Mouse (Mus musculus): ENCODE results near the gene Dync1i1.

Gene Dync1i1

DNA sequence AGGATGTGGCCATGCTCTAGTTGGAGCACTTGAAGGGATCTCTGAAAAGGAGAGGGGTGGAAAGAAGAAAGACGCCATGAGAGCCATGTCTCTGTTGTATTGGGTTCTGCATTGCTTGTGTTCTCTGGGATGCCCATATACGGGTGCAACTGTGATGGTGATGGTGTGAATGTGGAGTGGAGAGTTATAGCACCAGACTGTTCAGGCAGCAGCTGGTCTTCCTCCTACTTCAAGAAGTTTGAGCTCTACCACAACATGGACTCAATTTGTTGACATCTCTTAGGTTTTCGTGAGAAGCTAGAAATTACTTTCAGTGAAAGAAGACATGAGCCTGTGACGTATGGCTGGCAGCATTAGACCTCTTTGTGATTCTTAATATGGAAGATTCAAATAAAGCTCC is 44.8 kb downstream of the Dync1i1 start:
- DNase-seq (ENCODE audit: low spot score in 2 of 2) = no peak

DNA sequence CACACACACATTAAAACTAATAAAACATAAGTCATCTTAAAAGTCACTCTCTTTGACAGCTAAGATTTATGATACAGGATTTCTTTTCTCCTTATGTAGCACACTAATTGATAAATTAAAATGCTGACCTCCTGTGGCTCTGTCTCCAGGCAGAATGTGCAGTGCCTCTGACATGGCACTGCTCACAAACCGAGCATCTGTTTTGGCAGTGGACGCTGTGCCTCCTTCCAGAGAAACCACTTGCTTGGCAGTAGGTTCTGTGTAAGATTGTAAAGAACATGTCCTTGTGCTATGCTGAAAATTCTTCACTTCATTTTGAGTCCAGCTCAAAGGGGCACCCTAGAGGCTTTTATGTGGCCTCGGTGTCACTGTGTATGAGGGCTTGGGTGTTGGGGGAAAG is 50.0 kb downstream of the Dync1i1 start:
- DNase-seq (ENCODE audit: low spot score in 2 of 2) = no peak

DNA sequence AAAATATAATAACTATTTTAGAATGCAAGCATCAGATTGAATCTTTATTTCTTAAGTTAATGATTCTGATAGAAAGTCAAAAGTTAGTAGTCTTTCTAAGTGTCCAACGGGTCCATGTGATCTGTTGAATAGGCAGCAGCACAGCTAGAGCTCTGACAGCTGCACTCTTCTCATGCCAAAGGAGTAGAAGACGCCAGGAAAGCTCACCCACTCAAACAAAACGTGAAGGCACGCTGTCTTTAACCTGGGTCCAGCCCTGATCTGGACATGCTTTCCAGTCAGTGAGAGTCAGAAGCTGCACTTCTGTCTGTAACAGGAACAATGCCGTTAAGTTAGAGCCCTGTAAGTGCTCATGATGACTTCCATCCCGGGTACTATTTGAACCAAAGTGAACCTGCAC is 56.3 kb downstream of the Dync1i1 start:
- DNase-seq (ENCODE audit: low spot score in 2 of 2) = no peak

DNA sequence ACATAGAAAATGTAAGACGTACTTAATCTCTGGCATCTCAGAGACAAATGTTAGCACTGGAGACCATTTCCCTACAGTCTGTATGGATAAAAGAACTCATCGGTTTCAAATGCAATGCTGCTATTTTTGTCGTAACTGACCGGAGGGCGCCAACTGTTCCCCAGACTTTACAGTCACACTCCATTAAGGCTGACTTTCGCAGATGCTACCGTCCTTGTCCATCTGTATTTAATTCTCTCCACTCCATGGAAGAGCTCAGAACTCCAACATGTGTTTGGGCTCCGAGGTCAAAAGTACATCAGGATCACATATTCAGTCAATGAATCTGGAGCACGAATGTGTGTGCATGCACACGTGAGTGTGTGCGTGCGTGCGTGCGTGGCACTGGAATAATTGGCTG is 58.4 kb downstream of the Dync1i1 start:
- DNase-seq (ENCODE audit: low spot score in 2 of 2) = no peak

DNA sequence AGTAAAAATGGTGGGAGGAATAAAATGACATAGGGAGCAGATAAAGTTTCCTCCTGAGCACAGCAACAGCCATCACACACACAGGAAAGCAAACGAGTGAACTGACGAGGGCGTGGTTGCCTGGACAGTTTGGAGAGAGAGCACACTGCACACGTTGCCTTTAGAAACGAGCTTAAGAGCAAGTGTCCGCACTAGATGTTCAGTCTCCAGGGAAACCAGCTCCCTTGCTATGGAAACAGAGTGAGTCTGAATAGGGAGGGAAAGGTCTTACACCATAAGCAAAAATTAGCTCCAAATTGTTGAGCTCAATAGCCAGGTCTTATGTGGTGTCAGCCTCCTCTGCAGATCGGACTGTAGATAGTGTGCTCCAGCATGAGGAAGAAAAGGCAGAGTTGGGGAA is 65.2 kb downstream of the Dync1i1 start:
- no peak for DNase-seq (ENCODE audit: low spot score in 2 of 2)

DNA sequence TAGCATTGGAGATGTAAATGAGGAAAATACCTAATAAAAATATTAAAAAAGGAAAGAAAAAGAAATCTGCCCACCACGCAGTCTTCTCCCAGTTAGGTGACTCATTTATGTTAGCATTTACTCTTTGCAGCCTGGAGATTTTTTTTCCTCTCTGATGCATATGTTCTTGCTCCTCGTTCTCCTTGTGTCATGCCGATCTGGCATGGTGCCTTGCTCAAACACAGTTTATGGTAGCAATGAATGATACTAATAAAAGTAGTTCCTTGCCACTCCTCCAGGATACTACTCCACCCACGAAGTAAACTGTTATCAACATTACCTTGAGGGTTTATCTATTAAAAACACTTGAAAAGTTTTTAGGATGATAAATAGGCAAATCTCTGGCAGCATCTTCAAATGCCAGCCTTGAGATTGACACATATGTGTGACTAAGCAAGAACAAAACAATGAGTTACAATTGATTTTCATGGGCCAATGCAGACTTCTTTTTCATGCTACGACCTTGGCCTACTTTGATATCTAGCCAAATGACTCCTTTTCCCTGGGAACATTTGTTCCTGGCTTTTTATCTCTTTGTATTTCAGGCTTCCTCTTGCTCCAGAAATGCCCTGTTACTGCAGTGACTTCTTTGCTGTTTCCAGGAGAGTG is 68.8 kb downstream of the Dync1i1 start:
- peak; percentile 46 to 56 for DNase-seq (ENCODE audit: low spot score in 2 of 2)

DNA sequence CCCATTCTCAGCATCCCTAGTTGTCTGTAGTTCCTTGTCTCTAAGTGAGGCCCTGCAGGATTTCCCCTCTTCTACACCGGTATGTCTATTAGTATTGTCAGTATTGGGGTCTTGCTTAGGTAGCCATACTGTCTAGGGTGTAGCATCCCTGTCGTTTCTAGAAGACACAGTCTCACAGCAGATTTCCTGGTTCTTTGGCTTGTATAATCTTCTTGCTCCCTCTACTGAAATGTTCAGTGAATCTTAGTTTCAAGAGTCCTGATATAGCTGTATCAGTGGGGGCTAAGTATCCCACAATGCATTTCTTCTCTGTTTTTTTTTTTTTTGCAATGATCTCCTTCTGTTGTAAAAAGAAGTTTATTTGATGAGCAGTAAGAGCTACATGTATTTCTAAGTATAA is 69.9 kb downstream of the Dync1i1 start:
- no peak for DNase-seq (ENCODE audit: low spot score in 2 of 2)

DNA sequence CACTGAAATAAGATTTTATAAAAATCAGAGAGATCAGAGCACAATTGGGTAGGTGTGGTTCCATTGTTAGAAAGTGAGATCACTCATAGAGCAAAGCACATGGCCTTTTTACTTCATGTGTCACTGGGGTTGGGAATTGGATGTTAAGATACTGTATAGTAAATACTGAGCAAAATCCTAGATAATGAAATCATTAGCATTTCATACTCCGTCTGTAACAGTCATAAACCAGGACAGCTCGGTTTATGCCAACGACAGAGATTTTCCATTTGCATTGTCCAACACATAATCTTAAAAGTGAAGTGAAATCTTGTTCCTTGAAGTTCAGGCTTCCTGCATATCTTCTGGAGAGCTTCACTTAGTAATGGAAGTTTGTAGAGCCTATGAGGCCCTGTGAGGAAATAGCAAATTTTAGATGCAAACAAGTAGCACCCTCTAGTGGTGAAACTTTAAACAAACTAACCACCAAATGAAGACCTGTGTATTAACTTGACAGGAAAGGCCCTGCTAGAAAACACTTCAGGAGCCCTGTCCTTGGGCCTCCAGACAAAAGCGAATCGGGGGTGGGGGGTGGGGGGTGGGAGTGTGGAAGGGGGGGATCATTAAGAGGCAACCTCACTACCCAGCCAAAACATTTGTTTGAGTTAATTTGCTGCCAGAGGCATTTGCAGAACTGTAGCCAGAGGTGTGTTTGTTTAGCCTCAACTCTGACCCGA is 76.8 kb downstream of the Dync1i1 start:
- DNase-seq (ENCODE audit: low spot score in 2 of 2) = peak in 1 of 2 experiments; percentile 16

DNA sequence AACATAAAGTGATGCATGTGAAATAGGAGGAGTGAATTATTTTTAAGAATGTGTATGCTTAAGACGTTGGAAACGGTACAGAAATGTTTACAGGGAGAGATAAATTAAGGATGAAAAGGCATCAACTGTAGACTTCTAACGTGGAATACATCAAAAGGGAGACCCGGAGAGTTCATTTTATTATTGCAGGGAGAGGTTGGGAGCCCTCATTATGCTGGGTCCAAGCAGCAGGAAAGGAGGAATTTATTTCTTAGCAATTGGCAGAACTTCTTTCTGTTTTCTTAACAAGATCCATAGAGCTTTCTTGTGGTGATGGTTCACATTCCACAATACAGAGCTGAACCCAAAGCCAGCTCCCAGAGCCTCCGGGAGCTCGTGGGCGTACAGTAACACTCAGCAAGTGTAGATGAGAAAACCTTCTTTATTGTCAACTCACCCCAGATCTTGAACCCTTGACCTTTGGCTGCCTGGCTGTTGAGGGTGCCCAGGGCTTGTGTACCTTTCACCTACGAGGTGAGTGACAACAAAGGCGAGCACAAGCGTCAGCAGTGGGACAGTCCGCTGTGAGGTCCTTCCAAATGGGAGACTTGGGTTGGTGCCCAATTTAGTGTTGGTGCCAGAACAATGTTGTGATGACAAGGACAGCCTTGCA is 77.5 kb downstream of the Dync1i1 start:
- no peak for DNase-seq (ENCODE audit: low spot score in 2 of 2)

DNA sequence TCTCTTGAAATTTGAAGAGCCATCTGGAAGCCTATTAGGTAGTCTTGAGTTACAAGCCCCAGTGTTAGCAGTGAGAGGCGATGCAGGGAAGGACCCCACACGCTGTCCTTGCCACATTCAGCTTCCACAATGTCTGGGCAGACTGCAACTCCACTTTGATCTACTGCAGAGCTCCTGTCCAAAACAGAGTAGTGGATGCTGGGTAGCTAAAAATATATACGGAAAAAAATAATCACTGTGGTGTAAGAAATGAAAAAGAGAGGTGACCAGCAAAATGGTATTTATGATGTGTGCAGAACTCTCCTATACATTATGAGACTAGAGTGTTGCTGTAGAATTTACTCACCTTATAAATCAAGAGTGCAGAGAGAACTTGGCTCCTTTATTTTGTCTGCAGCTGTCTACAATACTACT is 82.6 kb downstream of the Dync1i1 start:
- DNase-seq (ENCODE audit: low spot score in 2 of 2) = no peak

DNA sequence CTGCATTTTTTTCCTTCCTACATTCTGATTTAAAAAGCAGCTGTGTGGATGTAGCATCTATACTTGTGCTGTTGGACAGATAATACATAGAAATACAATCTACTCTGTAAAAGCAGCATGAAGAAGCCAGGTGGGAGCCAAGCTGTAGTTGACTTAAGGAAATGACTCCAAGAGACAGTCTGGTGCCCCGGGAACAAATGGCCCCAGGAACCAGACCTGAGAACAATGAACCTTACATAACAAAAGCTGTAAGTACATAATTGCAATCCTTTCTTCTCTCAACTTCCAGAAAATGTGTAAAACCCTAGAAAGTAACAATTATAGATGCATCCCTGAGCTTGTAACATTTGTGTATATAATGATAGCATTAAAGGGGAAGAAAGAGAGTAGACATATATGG is 86.6 kb downstream of the Dync1i1 start:
- DNase-seq (ENCODE audit: low spot score in 2 of 2) = no peak

DNA sequence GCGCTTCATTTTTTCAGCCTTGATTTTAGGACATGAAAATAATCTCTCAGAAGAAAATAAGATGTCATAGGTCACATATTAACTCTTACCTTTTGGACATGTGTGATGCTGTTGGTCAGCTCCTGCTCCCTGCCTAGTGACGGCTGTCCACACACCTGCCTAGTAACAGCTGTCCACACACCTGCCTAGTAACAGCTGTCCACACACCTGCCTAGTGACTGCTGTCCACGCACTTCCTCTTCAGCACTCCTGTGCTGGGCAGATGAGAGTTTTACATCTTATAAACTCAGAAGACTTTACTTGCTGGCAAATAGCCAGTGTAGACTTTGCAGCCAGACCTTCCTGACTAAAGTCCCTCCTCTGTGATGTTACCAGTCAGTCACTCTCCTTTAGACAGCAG is 94.2 kb downstream of the Dync1i1 start:
- DNase-seq (ENCODE audit: low spot score in 2 of 2) = no peak

DNA sequence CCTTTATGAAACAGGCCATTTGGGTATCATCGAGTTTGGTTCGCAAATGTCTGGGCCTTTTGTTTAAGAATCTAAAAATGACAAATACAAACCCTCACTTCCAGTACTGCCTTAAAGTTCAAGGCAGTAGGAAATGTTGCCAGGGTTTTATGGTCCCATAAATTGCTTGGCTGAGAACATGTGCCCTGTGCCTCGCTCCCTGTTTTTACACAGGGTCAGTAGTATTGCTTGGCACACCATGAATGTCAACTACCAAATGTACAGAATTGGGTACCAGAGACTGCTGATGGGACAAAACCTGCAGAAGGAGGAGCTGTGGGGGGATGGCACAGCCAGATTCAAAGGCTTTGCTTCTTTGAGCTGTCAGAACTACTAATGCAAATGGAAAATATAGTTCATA is 100.0 kb downstream of the Dync1i1 start:
- no peak for DNase-seq (ENCODE audit: low spot score in 2 of 2)

DNA sequence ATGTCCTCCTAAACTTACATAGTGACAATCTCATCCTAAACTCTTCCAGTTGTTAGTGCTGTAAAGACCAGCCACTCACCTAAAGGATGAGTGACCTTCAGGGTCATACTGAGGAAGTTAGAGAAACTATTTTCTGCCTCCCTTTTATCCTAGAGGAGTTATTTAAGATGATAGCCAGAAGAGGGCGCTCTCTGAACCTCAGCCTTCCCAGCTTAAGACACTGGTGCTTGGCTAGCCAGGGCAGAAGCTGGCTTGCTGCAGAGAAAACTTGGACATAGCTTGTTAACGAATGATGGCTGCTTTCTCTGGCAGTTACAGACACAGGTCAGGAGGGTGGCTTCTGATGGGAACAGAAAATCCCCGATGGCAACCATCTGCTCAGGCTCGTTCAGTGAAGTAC is 101.6 kb downstream of the Dync1i1 start:
- no peak for DNase-seq (ENCODE audit: low spot score in 2 of 2)

DNA sequence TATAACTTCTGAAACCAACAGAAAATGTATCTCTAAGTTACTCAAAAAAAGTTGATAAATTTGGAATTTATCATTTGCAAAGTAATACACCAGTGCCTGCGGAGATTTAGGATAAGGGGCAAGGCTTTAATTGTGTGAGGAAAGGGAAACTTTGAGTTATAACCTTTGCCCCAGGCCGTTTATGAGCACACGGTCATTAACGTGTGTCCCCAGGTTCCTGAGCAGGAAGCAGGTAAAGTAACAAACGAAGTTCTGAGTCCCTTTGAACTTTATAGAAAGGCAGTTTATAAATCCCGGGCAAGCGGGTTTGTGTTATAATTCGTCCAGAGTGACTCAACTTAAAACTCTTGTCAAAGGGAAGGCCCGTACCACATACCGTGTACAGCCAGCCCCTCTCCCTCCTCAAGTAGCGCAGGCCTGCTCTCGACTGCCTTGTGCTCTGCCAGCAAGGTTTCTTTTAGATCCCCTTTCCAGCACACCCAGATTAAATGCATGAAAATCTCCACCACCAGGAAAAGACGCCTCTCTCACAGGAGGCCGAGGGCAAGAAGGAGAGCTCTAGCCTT is 103.1 kb downstream of the Dync1i1 start:
- DNase-seq (ENCODE audit: low spot score in 2 of 2) = no peak

DNA sequence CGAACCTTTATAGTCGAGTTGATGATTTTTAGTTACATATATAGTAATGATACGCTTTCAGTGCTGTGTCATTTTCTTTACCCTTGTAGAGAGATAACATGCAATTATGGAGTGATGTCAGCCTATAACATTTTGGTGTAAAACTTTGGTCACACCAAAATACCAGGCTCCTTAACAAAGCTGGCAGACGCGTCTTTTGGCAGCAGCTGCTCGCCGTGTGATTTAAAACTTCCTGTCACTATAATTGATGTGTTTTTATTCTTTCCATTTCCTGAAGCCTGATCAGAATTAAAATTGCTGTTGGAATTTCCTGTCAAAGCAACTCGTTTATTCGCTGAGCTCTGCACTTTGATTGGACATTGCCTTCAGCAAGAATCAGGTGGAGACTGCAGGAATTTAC is 103.7 kb downstream of the Dync1i1 start:
- DNase-seq (ENCODE audit: low spot score in 2 of 2) = no peak

DNA sequence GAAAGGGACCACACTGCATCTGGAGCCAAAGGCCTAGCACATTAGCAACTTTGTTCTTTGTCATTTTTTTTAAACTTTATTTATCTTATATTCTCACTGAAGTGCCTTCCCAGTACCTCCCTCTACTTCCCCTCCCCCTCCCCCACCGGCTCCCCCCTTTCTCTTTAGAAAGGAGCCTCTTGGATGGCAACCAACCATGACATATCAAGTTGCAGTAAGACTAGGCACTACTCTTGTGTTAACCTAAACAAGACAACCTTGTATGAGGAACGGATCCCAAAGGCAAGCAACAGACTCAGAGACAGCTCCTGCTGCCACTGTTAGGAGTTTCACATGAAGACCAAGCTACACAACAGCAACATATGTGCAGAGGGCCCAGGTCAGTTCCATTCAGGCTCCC is 105.3 kb downstream of the Dync1i1 start:
- no peak for DNase-seq (ENCODE audit: low spot score in 2 of 2)

DNA sequence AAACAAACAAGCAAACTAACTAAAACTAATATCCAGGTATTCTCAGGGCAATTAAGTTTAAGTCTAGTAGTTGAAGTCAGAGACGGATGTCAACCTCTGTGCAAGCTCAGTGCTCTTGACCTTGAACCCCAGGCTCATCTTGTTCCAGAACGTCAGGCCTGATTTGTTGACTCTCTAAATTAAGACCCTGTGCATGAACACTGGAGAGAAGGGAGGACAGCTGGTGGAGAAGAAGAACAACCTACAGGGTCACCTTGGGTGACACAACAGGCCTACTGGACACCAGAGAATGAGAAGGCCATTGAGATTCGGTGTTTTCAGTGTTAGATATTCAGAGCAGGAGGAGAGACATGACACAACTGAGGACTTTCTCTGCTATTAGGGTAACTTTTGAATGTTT is 105.8 kb downstream of the Dync1i1 start:
- no peak for DNase-seq (ENCODE audit: low spot score in 2 of 2)

DNA sequence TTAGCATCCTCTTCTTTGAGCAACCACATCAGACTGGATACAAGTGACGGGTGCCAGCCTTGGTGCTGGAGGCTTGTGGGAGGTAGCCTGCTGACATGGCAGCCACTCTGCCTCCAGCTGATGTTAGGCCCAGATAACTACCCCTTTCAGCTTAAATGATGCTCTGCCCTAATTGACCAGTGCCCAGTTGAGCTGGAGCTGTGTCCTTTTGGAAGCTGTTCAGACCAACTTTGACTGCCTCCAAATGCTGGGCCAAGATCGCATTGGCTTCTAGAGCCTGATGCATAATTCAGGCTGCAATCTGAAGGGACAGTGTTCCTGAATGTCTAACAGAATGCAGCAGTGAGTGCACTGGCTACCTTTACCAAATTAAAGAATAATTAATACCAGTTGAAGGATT is 107.4 kb downstream of the Dync1i1 start:
- DNase-seq (ENCODE audit: low spot score in 2 of 2) = no peak

DNA sequence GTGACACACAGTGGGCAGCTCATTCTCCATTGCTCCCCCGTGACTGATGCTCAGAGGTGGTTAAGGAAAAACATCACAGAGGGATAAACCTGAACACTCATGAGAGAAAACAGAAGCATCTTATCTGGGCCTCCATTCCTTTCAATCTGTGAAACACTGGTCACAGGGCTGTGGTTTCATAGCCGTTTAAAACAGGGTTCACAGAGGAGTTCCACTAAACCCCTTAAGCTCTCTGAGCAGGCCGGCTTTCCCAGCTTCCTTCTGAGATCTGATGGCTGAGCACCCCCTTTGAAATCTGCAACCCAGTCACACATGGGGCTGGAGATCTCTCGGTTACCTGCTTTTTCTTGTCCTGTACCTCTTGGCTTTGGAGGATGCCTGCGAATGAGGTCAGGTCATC is 117.0 kb downstream of the Dync1i1 start:
- DNase-seq (ENCODE audit: low spot score in 2 of 2) = no peak

DNA sequence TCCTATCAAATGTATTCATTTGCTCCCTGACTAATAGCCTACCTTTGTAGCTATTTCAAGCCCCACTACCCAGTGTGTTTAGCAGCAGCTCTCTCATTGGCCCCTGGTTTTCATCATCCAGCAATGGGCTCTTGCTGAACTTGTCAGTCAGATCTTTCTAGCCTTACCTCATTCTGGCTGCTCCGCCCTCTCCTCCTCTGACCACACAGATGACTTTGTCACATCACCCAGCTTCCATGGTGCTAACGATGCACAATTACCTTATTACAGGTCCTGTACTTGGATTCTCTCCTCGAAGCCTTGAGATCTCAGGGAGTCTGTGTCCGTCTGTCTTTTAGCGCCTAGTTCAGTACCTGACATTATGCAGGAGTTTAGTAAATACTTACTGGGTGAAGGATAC is 120.7 kb downstream of the Dync1i1 start:
- DNase-seq (ENCODE audit: low spot score in 2 of 2) = no peak

DNA sequence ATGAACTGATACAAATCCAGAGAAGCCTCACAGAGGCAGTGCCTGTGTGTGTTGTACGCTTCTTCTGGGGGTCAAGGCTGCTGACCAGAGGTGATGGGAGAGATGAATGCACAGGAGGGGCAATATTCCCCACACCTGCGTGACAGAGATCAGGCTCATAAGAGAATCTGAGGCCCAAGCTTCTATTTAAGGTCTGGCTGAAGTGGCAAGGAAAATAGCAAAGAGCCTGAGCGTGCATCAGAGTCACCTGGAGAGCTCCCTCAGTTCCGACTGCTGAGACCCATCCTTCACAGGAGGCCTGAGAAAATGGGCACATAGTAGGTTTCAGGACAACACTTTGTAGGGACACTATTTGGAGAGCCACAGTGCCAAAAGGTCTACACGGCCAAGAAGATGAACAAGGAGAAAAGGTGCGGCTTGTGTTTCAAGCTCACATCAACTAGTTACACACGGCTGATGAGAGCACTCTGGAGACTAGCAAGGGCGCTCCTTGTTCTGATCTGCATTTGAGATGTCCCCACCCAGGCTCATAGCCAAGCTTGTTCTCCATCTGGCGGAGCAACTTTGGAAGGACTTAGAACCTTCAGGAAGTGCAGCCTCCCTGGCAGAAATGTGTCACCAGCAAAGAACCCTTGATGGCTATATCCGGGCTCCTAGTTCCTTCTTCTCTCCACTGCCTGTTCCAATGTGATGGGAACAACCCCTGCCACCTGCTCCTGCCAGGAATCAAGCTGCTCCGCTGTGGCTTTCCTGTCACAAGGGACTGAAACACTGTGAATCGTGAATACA is 128.8 kb downstream of the Dync1i1 start:
- no peak for DNase-seq (ENCODE audit: low spot score in 2 of 2)
